Mouse (Mus musculus) heart, adult 2 months (tissue): ENCODE measurements around the gene Add1. TPM values are rescaled to one million over a fixed set of nuclear protein-coding genes. Genes with fewer than 3 reads are reported as not detected.
A peak's percentile ranks its signal among the peaks of the same experiment; 100 is the strongest.

Experiments used
- DNase-seq, 2 experiments: peaks; one replicate each; pipeline ENCODE4 v3.0.0; 2021
- H3K27ac ChIP-seq: fragments of 200-600 bp; 2 replicates; pipeline ENCODE4 v1.8.1; 2022
- H3K27me3 ChIP-seq: fragments of 200-500 bp; 2 replicates; pipeline ENCODE4 v1.6.1; 2012; ENCODE audit warnings: mild to moderate bottlenecking, low read length, inconsistent platforms, mixed read lengths; ENCODE audit not compliant: control insufficient read depth, insufficient read depth
- H3K36me3 ChIP-seq: fragments of 200-500 bp; 2 replicates; pipeline ENCODE4 v1.6.1; 2012; ENCODE audit warnings: low read length, inconsistent platforms; ENCODE audit not compliant: control insufficient read depth, insufficient read depth
- H3K4me1 ChIP-seq: fragments of 200-500 bp; 2 replicates; pipeline ENCODE4 v1.6.1; 2011; ENCODE audit warnings: low read length; ENCODE audit not compliant: control insufficient read depth, insufficient read depth
- H3K4me3 ChIP-seq: fragments of 200-600 bp; 2 replicates; pipeline ENCODE4 v1.8.1; 2022
- H3K79me2 ChIP-seq: fragments of 200-500 bp; replicated peaks from 2 replicates; pipeline ENCODE4 v1.6.1; 2012; ENCODE audit warnings: mild to moderate bottlenecking, inconsistent platforms, low read length, moderate library complexity, mixed read lengths; ENCODE audit not compliant: control insufficient read depth, insufficient read depth
- H3K9ac ChIP-seq: fragments of 200-500 bp; 2 replicates; pipeline ENCODE4 v1.6.1; 2012; ENCODE audit warnings: low read depth, mild to moderate bottlenecking, control low read depth, inconsistent platforms, low read length, mixed read lengths
- CTCF ChIP-seq: fragments of 200-600 bp; IDR thresholded peaks from 2 replicates; pipeline ENCODE4 v1.8.1; 2022; ENCODE audit warnings: antibody characterized with exemption, mild to moderate bottlenecking, moderate library complexity
- EP300 ChIP-seq: fragments of 200-500 bp; IDR thresholded peaks from 2 replicates; pipeline ENCODE4 v1.6.1; 2011; ENCODE audit warnings: low read depth, low read length, control low read depth; ENCODE audit not compliant: insufficient read depth
- POLR2A ChIP-seq: fragments of 200-500 bp; IDR thresholded peaks from 2 replicates; pipeline ENCODE4 v1.6.1; 2011; ENCODE audit warnings: mild to moderate bottlenecking, low read depth, low read length, control low read depth; ENCODE audit not compliant: insufficient read depth
- WGBS: fragments of 180-500 bp; shearing (Covaris S2); methylation state at CpG from one replicate; pipeline ENCODE4 v1.1.7; 2018; 5-methylcytosine and 5-hydroxymethylcytosine counted together
- intact Hi-C: fragments of 180-260 bp; cut with DNase I; formaldehyde crosslinking; loops from one replicate; pipeline ENCODE4 v1.15.1; 2025
- polyA plus RNA-seq: library from polyadenylated mRNA; depleted of rRNA; stranded (reverse); fragments of >200 nt; gene quantifications from 2 replicates; pipeline ENCODE4 v1.2.3, GENCODE M21; 2012
- total RNA-seq, 2 experiments: library from RNA; stranded (reverse); gene quantifications; 2 replicates each; pipeline ENCODE4 v1.2.3; 2021

Gene Add1
- total and polyA plus RNA-seq, 3 experiments: 116 to 129 (median 129) TPM

- intact Hi-C loops: no loop called here
- no peak overlapping the region for H3K9ac ChIP-seq
- 94% methylated on average over 9 of the region's 9 CpGs for WGBS
- no peaks in the 10 kb centered on the region for H3K27me3 ChIP-seq
- no peak overlapping the region for H3K27ac ChIP-seq
- H3K79me2 ChIP-seq: peaks cover 8% of the 10 kb centered on the region
- peaks cover 9% of the 10 kb centered on the region for H3K4me1 ChIP-seq
- no peak overlapping the region for H3K4me3 ChIP-seq
- peaks cover 2% of the 10 kb centered on the region; the same call in 1 of the 2 replicates for H3K36me3 ChIP-seq
- no peak for DNase-seq
- no peak for TF ChIP-seq POLR2A
- TF ChIP-seq CTCF: no peak
- no peak for TF ChIP-seq EP300
Measured at GRCm38 (mm10) chr5:34593202-34593727, 19.8 kb downstream of the Add1 start.

GRCm38 (mm10) chr5:34604576-34604975 lies 31.1 kb downstream of the Add1 start:
- WGBS: 92% methylated on average over 5 of the region's 5 CpGs
- no peak overlapping the region for H3K27ac ChIP-seq
- TF ChIP-seq POLR2A: no peak
- no peak for TF ChIP-seq EP300
- no peak for TF ChIP-seq CTCF
- peaks cover 1% of the 10 kb centered on the region; the same call in 1 of the 2 replicates for H3K79me2 ChIP-seq
- no peak overlapping the region for H3K4me3 ChIP-seq
- intact Hi-C loops: no loop called here
- no peak for DNase-seq
- no peaks in the 10 kb centered on the region for H3K36me3 ChIP-seq
- H3K9ac ChIP-seq: no peak overlapping the region
- no peaks in the 10 kb centered on the region for H3K27me3 ChIP-seq
- H3K4me1 ChIP-seq: no peaks in the 10 kb centered on the region

GRCm38 (mm10) chr5:34607100-34607880 lies 33.8 kb downstream of the Add1 start:
- intact Hi-C loops: loop anchor here (5.0 kb wide), 1 partner anchor 60 kb away; no protein-coding TSS in a partner anchor
- 0 out of 2 replicates have a peak, but pooled peaks cover 2% of the 10 kb centered on the region for H3K36me3 ChIP-seq
- no peak overlapping the region for H3K9ac ChIP-seq
- no peaks in the 10 kb centered on the region for H3K27me3 ChIP-seq
- no peaks in the 10 kb centered on the region for H3K4me1 ChIP-seq
- DNase-seq: no peak
- no peak overlapping the region for H3K4me3 ChIP-seq
- no peaks in the 10 kb centered on the region; the same call in 1 of the 2 replicates for H3K79me2 ChIP-seq
- TF ChIP-seq POLR2A (no peak), CTCF (0 out of 2 replicates have a peak, but pooled peaks have one; percentile 6), EP300 (no peak)
- H3K27ac ChIP-seq: no peak overlapping the region
- 81% methylated on average over 8 of the region's 8 CpGs for WGBS

- Histone ChIP-seq H3K27ac (no peak overlapping the region), H3K36me3 (0 out of 2 replicates have a peak, but pooled peaks cover 2% of the 10 kb centered on the region), H3K79me2 (no peaks in the 10 kb centered on the region; the same call in 1 of the 2 replicates), H3K4me1 (no peaks in the 10 kb centered on the region), H3K9ac (no peak overlapping the region), H3K4me3 (no peak overlapping the region), H3K27me3 (no peaks in the 10 kb centered on the region)
- TF ChIP-seq POLR2A (no peak), EP300 (no peak)
- 62% methylated on average over 3 of the region's 3 CpGs for WGBS
- intact Hi-C loops: loop anchor here (5.0 kb wide), 1 partner anchor 61 kb away; no protein-coding TSS in a partner anchor
- no peak for DNase-seq
Measured at GRCm38 (mm10) chr5:34608226-34608625, 34.8 kb downstream of the Add1 start.

GRCm38 (mm10) chr5:34609966-34610365 lies 36.5 kb downstream of the Add1 start:
- WGBS: 85% methylated on average over 4 of the region's 4 CpGs
- Histone ChIP-seq H3K9ac (no peak overlapping the region), H3K36me3 (0 out of 2 replicates have a peak, but pooled peaks cover 5% of the 10 kb centered on the region), H3K27ac (no peak overlapping the region), H3K79me2 (no peaks in the 10 kb centered on the region), H3K4me1 (no peaks in the 10 kb centered on the region; the same call in 1 of the 2 replicates), H3K4me3 (no peak overlapping the region), H3K27me3 (no peaks in the 10 kb centered on the region)
- TF ChIP-seq CTCF (no peak), POLR2A (no peak), EP300 (no peak)
- intact Hi-C loops: loop anchor here (5.0 kb wide), 1 partner anchor 63 kb away; no protein-coding TSS in a partner anchor
- DNase-seq: no peak
